Comparison of ENCODE assay signal across 22 mouse cellular contexts in genomic region chr7:84618951-84619350, GRCm38 (mm10).
"Had no signal": no experiment of that assay in that cellular context is flagged by ENCODE, and none has a peak within 500 bp of the region (broad histone marks: within the 10 kb centered on the region; RNA-seq: fewer than 3 reads in every experiment).

No protein-coding gene starts in this region.

- H3K4me1 ChIP-seq: limb, embryonic 12.5 days; limb, embryonic 15.5 days; liver, embryonic 15.5 days; lung, embryonic 15.5 days; midbrain, embryonic 12.5 days; neural tube, embryonic 13.5 days had no signal

- H3K9ac ChIP-seq: limb, embryonic 12.5 days; limb, embryonic 15.5 days; liver, embryonic 15.5 days; lung, embryonic 15.5 days; midbrain, embryonic 12.5 days; neural tube, embryonic 13.5 days had no signal

- DNase-seq: kidney, adult 9 months; kidney, postnatal 14 days; kidney, postnatal 4 days; left cerebral cortex, postnatal 4 days; lung, adult 18-20 months; lung, postnatal 14 days; lung, postnatal 4 days; right cerebral cortex, postnatal 14 days; right cerebral cortex, postnatal 4 days; thymus, adult 2 months; thymus, postnatal 14 days; thymus, postnatal 4 days had no signal

- H3K4me3 ChIP-seq: limb, embryonic 12.5 days; limb, embryonic 15.5 days; liver, embryonic 15.5 days; lung, embryonic 15.5 days; midbrain, embryonic 12.5 days; myocyte; neural tube, embryonic 13.5 days had no signal

- ATAC-seq: midbrain, embryonic 16.5 days had no signal

- H3K27ac ChIP-seq: limb, embryonic 12.5 days; limb, embryonic 15.5 days; liver, embryonic 15.5 days; lung, embryonic 15.5 days; midbrain, embryonic 12.5 days; neural tube, embryonic 13.5 days; stomach, postnatal 0 days had no signal

- H3K9me3 ChIP-seq: limb, embryonic 12.5 days; limb, embryonic 15.5 days; liver, embryonic 15.5 days; lung, embryonic 15.5 days; midbrain, embryonic 12.5 days; neural tube, embryonic 13.5 days had no signal

- H3K4me2 ChIP-seq: limb, embryonic 12.5 days; limb, embryonic 15.5 days; liver, embryonic 11.5 days; liver, embryonic 15.5 days; lung, embryonic 15.5 days; midbrain, embryonic 12.5 days; neural tube, embryonic 13.5 days had no signal

- H3K27me3 ChIP-seq: limb, embryonic 12.5 days; limb, embryonic 15.5 days; liver, embryonic 15.5 days; lung, embryonic 15.5 days; midbrain, embryonic 12.5 days; neural tube, embryonic 13.5 days had no signal
